ENCODE assay signal across 1 mouse cellular context in the genomic region with DNA sequence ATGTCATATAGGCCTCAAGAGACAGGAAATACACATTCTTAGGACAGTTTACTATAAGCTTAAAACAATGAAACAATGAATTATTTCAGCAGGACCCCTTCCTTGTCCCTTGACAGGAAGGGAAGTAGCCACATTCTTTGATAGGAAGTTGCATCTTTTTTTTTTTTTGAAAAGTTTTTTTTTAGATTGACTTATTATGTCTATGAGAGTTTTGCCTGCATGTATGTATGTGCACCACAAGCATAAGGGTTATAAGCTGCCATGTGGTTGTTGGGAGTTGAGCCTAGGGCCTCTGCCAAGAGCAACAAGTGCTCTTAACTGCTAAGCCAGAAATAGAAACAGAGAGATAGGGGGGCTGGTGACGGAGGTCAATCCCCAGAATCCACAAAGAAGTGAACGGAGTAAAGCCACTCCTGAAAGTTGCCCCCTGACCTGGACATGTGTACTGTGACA.
TF ChIP-seq lines count a peak whose summit lies in the region.

No protein-coding gene starts in this region.

TF ChIP-seq in MEL, 35 proteins besides CTCF, POLR2A, EP300 and RAD21:
- TF ChIP-seq CHD1 (IDR thresholded peaks at IDR 0.05; ENCODE audit: low read depth, low read length) (0 out of 2 replicates have a peak, but pooled peaks have one; percentile 76), MAZ (IDR thresholded peaks at IDR 0.05; ENCODE audit: low read depth, low read length) (0 out of 2 replicates have a peak, but pooled peaks have one; percentile 49), MYC (IDR thresholded peaks at IDR 0.05; ENCODE audit: low read depth, low read length) (peak; percentile 66; the same call in 1 of the 2 replicates), ZC3H11A (IDR thresholded peaks at IDR 0.05; ENCODE audit: low read depth, low read length) (no peak), NELFE (IDR thresholded peaks at IDR 0.05; ENCODE audit: low read depth, low read length) (0 out of 2 replicates have a peak, but pooled peaks have one; percentile 23), ZKSCAN1 (IDR thresholded peaks at IDR 0.05; ENCODE audit: low read depth, low read length) (no peak; the same call in 1 of the 2 replicates), MEF2A (IDR thresholded peaks at IDR 0.05; ENCODE audit: extremely low read depth, insufficient replicate concordance, low read depth, low read length, poor library complexity, severe bottlenecking) (peak; percentile 98), ETS1 (IDR thresholded peaks at IDR 0.05; ENCODE audit: low read depth, low read length) (peak; percentile 83), GATA1 (IDR thresholded peaks at IDR 0.05; ENCODE audit: low read depth, low read length) (no peak), ZNF384 (IDR thresholded peaks at IDR 0.05; ENCODE audit: low read depth, low read length) (peak; percentile 80), TCF12 (IDR thresholded peaks at IDR 0.05; ENCODE audit: low read depth, low read length) (0 out of 2 replicates have a peak, but pooled peaks have one; percentile 33), BHLHE40 (IDR thresholded peaks at IDR 0.05; ENCODE audit: borderline replicate concordance, low read depth, low read length) (no peak), MYB (IDR thresholded peaks at IDR 0.05; ENCODE audit: low read depth, low read length) (peak; percentile 75), SIN3A (IDR thresholded peaks at IDR 0.05; ENCODE audit: low read length) (peak; percentile 74), MXI1 (IDR thresholded peaks at IDR 0.05; ENCODE audit: low read depth, low read length) (peak; percentile 85), MAX (IDR thresholded peaks at IDR 0.05; ENCODE audit: low read length) (peak; percentile 67), USF1 (IDR thresholded peaks at IDR 0.05; ENCODE audit: low read depth, low read length) (peak; percentile 14; the same call in 1 of the 2 replicates), RCOR1 (IDR thresholded peaks at IDR 0.05; ENCODE audit: low read depth, low read length) (0 out of 2 replicates have a peak, but pooled peaks have one; percentile 34)
TF ChIP-seq in MEL: peak in this region for 14.
